Mouse (Mus musculus): ENCODE measurements around the gene Cntn5.

The Cntn5 gene

DNA sequence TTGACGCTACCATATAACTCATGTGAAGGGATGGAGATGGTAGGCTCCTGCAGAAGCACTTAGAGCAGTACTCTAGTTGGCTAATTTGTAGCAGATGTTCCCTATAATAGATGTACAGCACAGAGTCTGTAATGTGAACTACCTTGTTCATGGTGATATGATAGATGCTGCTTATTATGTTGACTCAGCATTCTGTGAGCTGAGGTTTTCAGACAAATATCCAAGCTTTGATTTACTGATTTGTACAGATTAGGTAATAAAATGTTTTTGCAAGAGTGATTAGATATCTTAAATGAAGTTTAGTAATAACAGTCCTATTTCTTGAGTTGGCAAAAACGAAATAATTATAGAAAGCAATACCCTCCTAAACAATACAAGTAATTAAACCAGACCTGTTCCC is 1133.8 kb downstream of the Cntn5 start:
- no peak for DNase-seq (ENCODE audit: low read depth, low spot score)
- no peaks in the 10 kb centered on the region for H3K36me3 ChIP-seq (ENCODE audit: control insufficient read depth, insufficient read depth, low read length, poor library complexity, severe bottlenecking)
- H3K27me3 ChIP-seq (ENCODE audit: control insufficient read depth, insufficient read depth, low read length, poor library complexity, severe bottlenecking), result no peaks in the 10 kb centered on the region

DNA sequence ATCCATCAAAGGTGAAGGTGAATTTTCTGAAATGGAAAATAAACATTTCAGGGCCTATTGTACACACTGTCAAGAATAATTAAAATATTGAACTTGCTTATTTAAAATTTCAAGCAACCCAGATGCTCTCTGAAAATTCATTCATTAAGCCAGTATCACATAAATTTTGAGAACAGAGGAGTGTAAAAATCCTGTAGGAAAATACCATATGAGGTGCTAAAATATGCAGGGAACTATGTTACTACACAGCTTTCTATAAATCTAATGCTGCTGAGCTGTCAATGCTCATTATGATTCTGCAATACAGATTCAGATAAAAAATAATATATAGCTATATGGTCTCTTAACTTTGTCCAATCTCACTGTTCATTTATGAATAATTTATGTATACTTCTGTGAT is 1134.9 kb downstream of the Cntn5 start:
- no peak for DNase-seq (ENCODE audit: low read depth, low spot score)
- Histone ChIP-seq H3K27me3 (ENCODE audit: control insufficient read depth, insufficient read depth, low read length, poor library complexity, severe bottlenecking) (no peaks in the 10 kb centered on the region), H3K36me3 (ENCODE audit: control insufficient read depth, insufficient read depth, low read length, poor library complexity, severe bottlenecking) (no peaks in the 10 kb centered on the region)

DNA sequence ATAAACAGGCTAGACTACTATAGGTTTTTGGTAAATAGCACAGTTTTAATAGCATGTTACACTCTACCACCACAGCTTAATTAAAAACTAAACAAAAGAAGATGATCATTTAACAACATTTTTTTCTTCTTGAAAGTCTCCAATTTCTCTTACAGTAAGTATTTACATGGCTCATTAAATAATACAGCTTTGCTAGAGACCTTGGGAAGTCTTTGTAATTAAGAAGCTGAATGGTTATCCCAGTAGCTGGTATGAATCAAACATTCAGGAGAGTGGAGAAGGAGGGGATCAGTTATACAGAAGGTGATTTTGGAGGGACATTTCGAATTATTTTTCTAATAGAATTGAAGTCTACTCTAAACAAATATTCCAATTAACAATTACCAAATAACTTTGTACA is 1186.4 kb downstream of the Cntn5 start:
- H3K36me3 ChIP-seq (ENCODE audit: control insufficient read depth, insufficient read depth, low read length, poor library complexity, severe bottlenecking), result no peaks in the 10 kb centered on the region
- DNase-seq (ENCODE audit: low read depth, low spot score), result no peak

DNA sequence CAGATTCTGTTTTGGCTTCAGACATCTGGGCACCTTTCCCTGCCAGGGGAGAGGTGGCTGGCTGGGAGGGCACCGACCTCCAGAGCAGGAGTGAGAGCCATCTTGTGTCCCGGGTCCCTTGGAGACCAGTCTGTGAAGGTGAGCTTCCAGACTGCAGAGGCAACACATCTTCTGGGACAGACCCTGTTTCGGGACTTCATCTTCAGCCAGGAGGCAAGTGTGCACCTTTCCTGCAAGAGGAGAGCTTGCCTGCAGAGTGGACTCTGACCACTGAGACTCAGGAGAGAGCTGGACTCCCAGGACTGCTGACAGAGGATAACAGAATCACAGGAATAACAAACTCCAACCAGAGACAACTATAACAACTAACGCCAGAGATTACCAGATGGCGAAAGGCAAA is 1195.9 kb downstream of the Cntn5 start:
- Histone ChIP-seq H3K36me3 (ENCODE audit: control insufficient read depth, insufficient read depth, low read length, poor library complexity, severe bottlenecking) (no peaks in the 10 kb centered on the region), H3K27me3 (ENCODE audit: control insufficient read depth, insufficient read depth, low read length, poor library complexity, severe bottlenecking) (no peaks in the 10 kb centered on the region)
- no peak for DNase-seq (ENCODE audit: low read depth, low spot score)

More for the DNA sequence above, 1186.4 kb downstream of the Cntn5 start:
- no peaks in the 10 kb centered on the region for H3K27me3 ChIP-seq (ENCODE audit: control insufficient read depth, insufficient read depth, low read length, poor library complexity, severe bottlenecking)

DNA sequence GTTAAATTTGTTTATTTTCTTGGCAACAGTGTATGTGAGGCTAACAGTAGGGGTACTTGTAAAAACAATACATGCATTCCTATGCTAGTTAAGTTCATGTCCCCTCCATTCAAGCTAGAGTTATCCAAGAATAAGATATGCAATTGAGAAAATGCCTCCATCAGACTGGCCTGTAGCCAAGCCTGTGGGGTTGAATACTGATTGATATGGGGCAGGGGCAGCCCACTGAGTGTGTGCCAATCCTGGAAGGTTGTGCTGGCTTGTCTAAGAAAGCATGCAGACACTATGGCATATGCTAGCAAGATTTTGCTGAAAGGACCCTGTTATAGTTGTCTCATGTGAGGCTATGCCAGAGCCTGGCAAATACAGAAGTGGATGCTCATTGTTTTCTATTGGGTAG is 1196.8 kb downstream of the Cntn5 start:
- H3K36me3 ChIP-seq (ENCODE audit: control insufficient read depth, insufficient read depth, low read length, poor library complexity, severe bottlenecking), result no peaks in the 10 kb centered on the region
- no peak for DNase-seq (ENCODE audit: low read depth, low spot score)
- no peaks in the 10 kb centered on the region for H3K27me3 ChIP-seq (ENCODE audit: control insufficient read depth, insufficient read depth, low read length, poor library complexity, severe bottlenecking)

DNA sequence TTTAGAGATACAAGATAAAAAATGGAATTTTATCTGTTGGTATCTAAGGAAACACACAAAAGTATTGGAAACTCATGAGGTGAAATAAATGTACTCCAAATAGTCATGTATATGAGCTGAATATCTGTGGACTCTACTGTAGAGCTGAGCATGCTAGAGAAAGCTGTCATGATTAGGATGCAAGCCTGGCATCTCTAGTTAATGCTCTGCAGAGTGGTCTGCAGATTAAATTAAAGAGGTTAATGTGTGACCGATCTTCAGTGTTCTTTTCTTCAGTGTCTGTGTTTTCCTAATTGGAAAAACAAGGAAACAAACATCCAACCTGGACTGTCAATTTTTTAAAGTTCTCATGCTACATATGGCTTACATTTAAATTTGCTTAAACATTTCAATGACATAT is 1199.4 kb downstream of the Cntn5 start:
- DNase-seq (ENCODE audit: low read depth, low spot score), result no peak
- Histone ChIP-seq H3K27me3 (ENCODE audit: control insufficient read depth, insufficient read depth, low read length, poor library complexity, severe bottlenecking) (no peaks in the 10 kb centered on the region), H3K36me3 (ENCODE audit: control insufficient read depth, insufficient read depth, low read length, poor library complexity, severe bottlenecking) (no peaks in the 10 kb centered on the region)

DNA sequence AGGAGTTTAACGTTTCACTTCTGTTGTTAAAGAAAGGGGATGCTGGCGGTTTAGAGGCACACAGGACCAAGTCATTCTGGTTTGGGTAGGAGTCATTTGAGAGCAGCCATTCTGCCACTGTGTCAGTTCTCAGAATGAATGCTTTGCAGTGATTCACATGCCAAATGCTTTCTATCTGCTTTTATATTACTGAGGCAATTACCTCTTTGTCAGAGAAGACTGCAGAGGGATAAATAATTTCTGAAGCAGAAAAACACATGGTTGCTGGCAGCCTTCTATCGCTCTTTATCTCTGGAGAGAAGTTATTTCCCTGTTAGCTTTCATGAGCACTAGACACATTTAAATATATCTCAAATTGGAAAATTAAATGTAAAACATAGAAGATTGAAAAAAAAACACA is 1207.9 kb downstream of the Cntn5 start:
- H3K27me3 ChIP-seq (ENCODE audit: control insufficient read depth, insufficient read depth, low read length, poor library complexity, severe bottlenecking), result no peaks in the 10 kb centered on the region
- no peak for DNase-seq (ENCODE audit: low read depth, low spot score)
- no peaks in the 10 kb centered on the region for H3K36me3 ChIP-seq (ENCODE audit: control insufficient read depth, insufficient read depth, low read length, poor library complexity, severe bottlenecking)

DNA sequence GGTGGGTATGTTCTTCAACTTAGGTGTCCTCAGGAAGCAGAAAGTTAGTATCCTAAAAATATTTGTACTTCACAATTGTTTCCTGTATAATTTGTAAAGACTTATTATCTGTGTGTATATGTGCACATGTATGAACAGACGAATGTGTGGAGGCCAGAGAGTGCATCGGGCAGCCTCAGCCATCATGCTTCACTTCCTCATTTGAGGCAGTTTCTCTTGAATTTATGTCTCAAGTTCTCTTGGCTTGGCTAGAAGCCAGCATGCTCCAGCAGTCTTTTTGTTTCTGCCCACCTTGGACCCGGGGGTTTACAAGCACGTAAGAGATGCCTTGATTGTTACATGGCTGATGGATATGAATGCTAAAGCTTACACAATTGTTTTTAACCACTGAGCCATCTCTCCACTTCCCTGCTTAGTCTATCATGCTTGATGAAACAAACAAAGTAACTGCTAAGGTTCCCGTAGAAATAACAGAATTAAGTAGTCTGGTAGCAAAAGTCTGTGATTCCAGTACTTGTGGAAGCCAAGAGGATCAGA is 1222.2 kb downstream of the Cntn5 start:
- DNase-seq (ENCODE audit: low read depth, low spot score), result no peak
- H3K27me3 ChIP-seq (ENCODE audit: control insufficient read depth, insufficient read depth, low read length, poor library complexity, severe bottlenecking), result no peaks in the 10 kb centered on the region
- H3K36me3 ChIP-seq (ENCODE audit: control insufficient read depth, insufficient read depth, low read length, poor library complexity, severe bottlenecking), result no peaks in the 10 kb centered on the region

DNA sequence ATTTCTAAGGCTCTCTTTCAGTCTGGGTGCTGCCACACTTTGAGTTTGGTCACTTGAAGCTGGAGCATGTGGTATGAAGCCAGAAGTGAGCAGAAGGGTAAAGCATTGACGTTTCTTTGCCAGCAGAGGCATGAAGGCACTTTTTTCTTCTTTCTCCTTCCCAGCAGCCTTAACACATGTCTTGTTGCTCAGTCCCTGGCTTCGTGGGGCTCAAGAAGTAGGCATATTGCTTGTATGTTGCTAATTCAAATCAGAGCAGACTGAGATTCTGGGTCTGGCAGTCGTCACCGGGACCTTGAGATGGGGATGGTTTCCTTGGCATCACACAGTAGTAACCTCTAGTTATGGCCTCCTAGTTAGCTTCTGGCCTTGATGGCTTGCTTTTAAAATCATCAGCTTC is 1228.5 kb downstream of the Cntn5 start:
- no peak for DNase-seq (ENCODE audit: low read depth, low spot score)
- H3K36me3 ChIP-seq (ENCODE audit: control insufficient read depth, insufficient read depth, low read length, poor library complexity, severe bottlenecking), result no peaks in the 10 kb centered on the region
- H3K27me3 ChIP-seq (ENCODE audit: control insufficient read depth, insufficient read depth, low read length, poor library complexity, severe bottlenecking), result no peaks in the 10 kb centered on the region

DNA sequence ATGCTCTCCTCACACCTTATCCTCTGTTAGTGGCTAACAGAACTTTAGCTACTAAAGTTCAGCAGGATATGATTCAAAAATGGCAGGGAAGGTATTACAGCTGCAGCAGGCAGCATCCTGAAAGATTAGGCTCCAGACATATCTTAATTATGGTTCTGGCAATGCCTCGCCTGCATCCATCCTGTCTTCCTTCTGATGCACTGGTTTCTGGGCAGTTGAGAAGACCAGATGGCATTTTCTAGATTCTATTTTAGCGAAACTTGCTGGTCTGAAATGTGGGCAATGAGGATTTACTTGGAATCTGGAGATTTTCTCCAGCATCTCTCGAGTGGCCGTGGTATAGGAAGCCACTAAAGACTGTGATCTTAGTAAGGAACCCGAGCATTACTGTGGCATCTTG is 1230.0 kb downstream of the Cntn5 start:
- no peaks in the 10 kb centered on the region for H3K27me3 ChIP-seq (ENCODE audit: control insufficient read depth, insufficient read depth, low read length, poor library complexity, severe bottlenecking)
- DNase-seq (ENCODE audit: low read depth, low spot score), result no peak
- H3K36me3 ChIP-seq (ENCODE audit: control insufficient read depth, insufficient read depth, low read length, poor library complexity, severe bottlenecking), result no peaks in the 10 kb centered on the region

DNA sequence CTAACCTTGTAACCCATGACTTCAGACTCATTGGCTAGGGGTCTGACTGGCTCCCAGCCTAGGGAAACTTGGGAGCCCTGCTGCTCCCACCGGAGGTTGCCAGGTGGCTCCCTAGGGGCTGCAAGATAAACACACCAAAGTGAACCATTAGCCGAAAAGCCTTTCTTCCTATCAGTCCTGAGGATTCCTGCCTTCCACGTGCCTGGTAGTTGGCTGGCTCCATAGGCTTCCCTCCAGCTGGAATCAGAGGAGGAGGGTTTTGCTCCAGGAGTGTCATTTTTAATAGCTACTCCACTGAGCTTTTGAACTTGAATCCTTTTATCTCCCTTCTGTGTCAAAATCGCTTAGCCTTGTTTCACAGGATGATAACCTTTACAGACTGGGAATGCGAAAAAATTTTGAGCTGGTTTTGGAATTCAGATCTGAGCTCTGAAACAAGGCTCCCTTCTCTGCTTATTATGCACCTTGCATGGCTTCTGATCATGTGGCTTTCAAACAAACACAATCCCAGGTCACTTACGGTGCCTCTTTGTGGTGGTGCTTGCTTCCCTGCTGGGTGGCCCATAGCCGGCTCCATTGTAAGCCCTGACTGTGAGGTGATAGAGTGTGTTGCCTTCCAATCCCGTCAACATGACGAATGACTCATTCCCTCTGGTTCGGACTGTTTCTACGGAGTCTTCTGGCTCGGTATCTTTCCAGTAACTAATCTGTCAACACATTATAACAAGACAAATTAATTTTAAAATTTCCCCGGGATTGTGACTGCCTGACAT is 1231.1 kb downstream of the Cntn5 start:
- H3K36me3 ChIP-seq (ENCODE audit: control insufficient read depth, insufficient read depth, low read length, poor library complexity, severe bottlenecking), result no peaks in the 10 kb centered on the region
- no peaks in the 10 kb centered on the region for H3K27me3 ChIP-seq (ENCODE audit: control insufficient read depth, insufficient read depth, low read length, poor library complexity, severe bottlenecking)
- no peak for DNase-seq (ENCODE audit: low read depth, low spot score)

DNA sequence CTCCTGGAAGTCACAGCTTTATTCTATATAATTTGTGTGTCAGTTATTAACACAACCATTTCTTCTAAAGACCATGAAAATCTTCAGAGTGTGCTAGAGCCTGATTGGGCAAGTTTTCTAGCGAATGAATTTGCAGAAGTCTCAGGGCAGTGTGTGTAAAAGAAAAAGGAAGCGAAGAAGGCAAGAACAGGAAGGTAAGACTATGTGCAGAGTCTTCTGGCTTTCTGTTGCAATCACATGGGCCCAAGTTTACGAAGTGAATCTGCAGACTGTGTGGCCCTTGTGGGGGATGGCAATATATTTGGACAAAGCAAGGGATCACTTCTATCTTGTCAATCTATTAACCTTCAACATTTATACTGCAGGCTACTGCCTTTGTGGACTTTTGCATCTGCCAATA is 1251.1 kb downstream of the Cntn5 start:
- H3K36me3 ChIP-seq (ENCODE audit: control insufficient read depth, insufficient read depth, low read length, poor library complexity, severe bottlenecking), result no peaks in the 10 kb centered on the region
- no peak for DNase-seq (ENCODE audit: low read depth, low spot score)
- no peaks in the 10 kb centered on the region for H3K27me3 ChIP-seq (ENCODE audit: control insufficient read depth, insufficient read depth, low read length, poor library complexity, severe bottlenecking)

DNA sequence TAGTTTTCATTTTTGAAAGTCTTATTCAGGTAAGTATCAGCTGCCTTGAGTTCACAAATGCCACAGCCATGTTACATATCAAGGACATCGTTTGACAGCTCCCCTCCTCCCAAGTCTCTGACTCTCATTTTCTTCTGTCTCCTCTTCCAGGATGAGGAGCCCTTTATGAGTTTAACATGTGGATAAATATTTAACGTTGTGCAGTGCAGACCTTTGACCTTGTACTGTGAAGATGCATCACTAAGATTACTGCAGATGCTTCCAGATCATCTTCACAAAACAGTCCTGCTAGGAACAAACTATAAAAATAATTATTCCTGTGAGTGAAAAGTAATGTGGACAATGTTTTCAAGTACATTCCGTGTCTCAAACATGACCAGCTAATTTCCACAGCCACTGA is 1257.2 kb downstream of the Cntn5 start:
- Histone ChIP-seq H3K36me3 (ENCODE audit: control insufficient read depth, insufficient read depth, low read length, poor library complexity, severe bottlenecking) (no peaks in the 10 kb centered on the region), H3K27me3 (ENCODE audit: control insufficient read depth, insufficient read depth, low read length, poor library complexity, severe bottlenecking) (no peaks in the 10 kb centered on the region)
- no peak for DNase-seq (ENCODE audit: low read depth, low spot score)

DNA sequence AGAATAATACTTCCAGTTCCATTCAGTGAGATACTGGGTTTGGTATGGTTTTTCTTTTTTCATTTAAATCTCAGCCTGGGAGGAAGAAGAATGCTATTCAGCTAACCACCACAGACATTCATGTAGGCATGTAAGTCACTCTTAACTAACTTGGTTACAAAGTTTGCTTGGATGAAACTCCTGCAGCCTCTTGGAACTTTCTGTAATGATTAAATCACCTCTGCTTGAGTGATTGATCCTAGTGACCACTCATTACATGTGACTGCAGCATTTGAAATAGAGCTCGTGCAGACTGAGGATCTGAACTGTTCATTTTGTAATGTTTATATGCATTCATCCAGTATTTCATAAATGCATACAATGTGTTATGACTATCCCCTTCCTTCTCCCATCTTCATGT is 1258.3 kb downstream of the Cntn5 start:
- DNase-seq (ENCODE audit: low read depth, low spot score), result no peak
- H3K36me3 ChIP-seq (ENCODE audit: control insufficient read depth, insufficient read depth, low read length, poor library complexity, severe bottlenecking), result no peaks in the 10 kb centered on the region
- no peaks in the 10 kb centered on the region for H3K27me3 ChIP-seq (ENCODE audit: control insufficient read depth, insufficient read depth, low read length, poor library complexity, severe bottlenecking)
